Mouse (Mus musculus): Measurements from ENCODE around the gene Ndufaf2. TPM values are rescaled to one million over a fixed set of nuclear protein-coding genes. Genes with fewer than 3 reads are reported as not detected.

Ndufaf2 gene
- total and polyA plus RNA-seq, 3 experiments = 12.4 to 28.8 (median 23.3) TPM

- no peak for DNase-seq
- Histone ChIP-seq H3K4me1 (ENCODE audit: control insufficient read depth, insufficient read depth, low read length) (no peaks in the 10 kb centered on the region), H3K27me3 (ENCODE audit: control insufficient read depth, insufficient read depth, low read length) (no peaks in the 10 kb centered on the region), H3K79me2 (replicated peaks; ENCODE audit: control insufficient read depth, insufficient read depth, low read length) (no peaks in the 10 kb centered on the region), H3K36me3 (ENCODE audit: control insufficient read depth, insufficient read depth, low read length) (no peaks in the 10 kb centered on the region), H3K9ac (ENCODE audit: low read depth, low read length) (no peak overlapping the region), H3K27ac (no peak overlapping the region), H3K4me3 (no peak overlapping the region)
- TF ChIP-seq EP300 (IDR thresholded peaks at IDR 0.05; ENCODE audit: insufficient read depth, low read depth, low read length) = no peak
- no peak for TF ChIP-seq CTCF (IDR thresholded peaks at IDR 0.05)
- WGBS = 81% methylated on average over 4 of the region's 4 CpGs
- intact Hi-C loops (cut with DNase I) = no loop called here
These were observed 150.6 kb downstream of the Ndufaf2 start for GRCm38 (mm10) chr13:108007861-108008260.

- Histone ChIP-seq H3K79me2 (replicated peaks; ENCODE audit: control insufficient read depth, insufficient read depth, low read length) (no peaks in the 10 kb centered on the region), H3K4me1 (ENCODE audit: control insufficient read depth, insufficient read depth, low read length) (no peaks in the 10 kb centered on the region), H3K4me3 (no peak overlapping the region), H3K36me3 (ENCODE audit: control insufficient read depth, insufficient read depth, low read length) (no peaks in the 10 kb centered on the region), H3K27me3 (ENCODE audit: control insufficient read depth, insufficient read depth, low read length) (no peaks in the 10 kb centered on the region), H3K27ac (no peak overlapping the region), H3K9ac (ENCODE audit: low read depth, low read length) (no peak overlapping the region)
- WGBS = 76% methylated on average over 3 of the region's 3 CpGs
- TF ChIP-seq EP300 (IDR thresholded peaks at IDR 0.05; ENCODE audit: insufficient read depth, low read depth, low read length) (no peak), CTCF (IDR thresholded peaks at IDR 0.05) (no peak), POLR2A (IDR thresholded peaks at IDR 0.05; ENCODE audit: insufficient read depth, low read depth, low read length) (no peak)
- no peak for DNase-seq
- intact Hi-C loops (cut with DNase I) = no loop called here
These were observed 162.1 kb downstream of the Ndufaf2 start for GRCm38 (mm10) chr13:107996301-107996700.

GRCm38 (mm10) chr13:107995211-107995610 is 163.2 kb downstream of the Ndufaf2 start:
- no peak overlapping the region for H3K4me3 ChIP-seq
- TF ChIP-seq CTCF (IDR thresholded peaks at IDR 0.05) (no peak), EP300 (IDR thresholded peaks at IDR 0.05; ENCODE audit: insufficient read depth, low read depth, low read length) (no peak), POLR2A (IDR thresholded peaks at IDR 0.05; ENCODE audit: insufficient read depth, low read depth, low read length) (no peak)
- intact Hi-C loops (cut with DNase I) = no loop called here
- no peak for DNase-seq
- H3K4me1 ChIP-seq (ENCODE audit: control insufficient read depth, insufficient read depth, low read length) = no peaks in the 10 kb centered on the region
- H3K36me3 ChIP-seq (ENCODE audit: control insufficient read depth, insufficient read depth, low read length) = no peaks in the 10 kb centered on the region
- no peak overlapping the region for H3K27ac ChIP-seq
- H3K9ac ChIP-seq (ENCODE audit: low read depth, low read length) = no peak overlapping the region
- no peaks in the 10 kb centered on the region for H3K79me2 ChIP-seq (replicated peaks; ENCODE audit: control insufficient read depth, insufficient read depth, low read length)
- no peaks in the 10 kb centered on the region for H3K27me3 ChIP-seq (ENCODE audit: control insufficient read depth, insufficient read depth, low read length)
- 70% methylated on average over 7 of the region's 7 CpGs for WGBS

- H3K4me1 ChIP-seq (ENCODE audit: control insufficient read depth, insufficient read depth, low read length) = no peaks in the 10 kb centered on the region
- DNase-seq = no peak
- H3K36me3 ChIP-seq (ENCODE audit: control insufficient read depth, insufficient read depth, low read length) = no peaks in the 10 kb centered on the region
- no peak overlapping the region for H3K4me3 ChIP-seq
- no peak overlapping the region for H3K9ac ChIP-seq (ENCODE audit: low read depth, low read length)
- no peaks in the 10 kb centered on the region for H3K79me2 ChIP-seq (replicated peaks; ENCODE audit: control insufficient read depth, insufficient read depth, low read length)
- no peaks in the 10 kb centered on the region for H3K27me3 ChIP-seq (ENCODE audit: control insufficient read depth, insufficient read depth, low read length)
- 58% methylated on average over 1 of the region's 1 CpGs for WGBS
- TF ChIP-seq EP300 (IDR thresholded peaks at IDR 0.05; ENCODE audit: insufficient read depth, low read depth, low read length) = no peak
- TF ChIP-seq POLR2A (IDR thresholded peaks at IDR 0.05; ENCODE audit: insufficient read depth, low read depth, low read length) = no peak
- no peak for TF ChIP-seq CTCF (IDR thresholded peaks at IDR 0.05)
- no peak overlapping the region for H3K27ac ChIP-seq
- intact Hi-C loops (cut with DNase I) = no loop called here
These were observed 165.8 kb downstream of the Ndufaf2 start for GRCm38 (mm10) chr13:107992573-107992972.

- Histone ChIP-seq H3K9ac (ENCODE audit: low read depth, low read length) (no peak overlapping the region), H3K27me3 (ENCODE audit: control insufficient read depth, insufficient read depth, low read length) (no peaks in the 10 kb centered on the region), H3K27ac (no peak overlapping the region), H3K4me3 (no peak overlapping the region), H3K79me2 (replicated peaks; ENCODE audit: control insufficient read depth, insufficient read depth, low read length) (no peaks in the 10 kb centered on the region), H3K4me1 (ENCODE audit: control insufficient read depth, insufficient read depth, low read length) (no peaks in the 10 kb centered on the region), H3K36me3 (ENCODE audit: control insufficient read depth, insufficient read depth, low read length) (no peaks in the 10 kb centered on the region)
- 80% methylated on average over 5 of the region's 5 CpGs for WGBS
- DNase-seq = no peak
- intact Hi-C loops (cut with DNase I) = no loop called here
- TF ChIP-seq POLR2A (IDR thresholded peaks at IDR 0.05; ENCODE audit: insufficient read depth, low read depth, low read length) (no peak), EP300 (IDR thresholded peaks at IDR 0.05; ENCODE audit: insufficient read depth, low read depth, low read length) (no peak), CTCF (IDR thresholded peaks at IDR 0.05) (no peak)
These were observed 173.8 kb downstream of the Ndufaf2 start for GRCm38 (mm10) chr13:107984641-107985040.

- Histone ChIP-seq H3K4me3 (no peak overlapping the region), H3K79me2 (replicated peaks; ENCODE audit: control insufficient read depth, insufficient read depth, low read length) (no peaks in the 10 kb centered on the region), H3K4me1 (ENCODE audit: control insufficient read depth, insufficient read depth, low read length) (no peaks in the 10 kb centered on the region), H3K9ac (ENCODE audit: low read depth, low read length) (no peak overlapping the region), H3K36me3 (ENCODE audit: control insufficient read depth, insufficient read depth, low read length) (no peaks in the 10 kb centered on the region), H3K27me3 (ENCODE audit: control insufficient read depth, insufficient read depth, low read length) (no peaks in the 10 kb centered on the region), H3K27ac (no peak overlapping the region)
- DNase-seq = no peak
- no peak for TF ChIP-seq CTCF (IDR thresholded peaks at IDR 0.05)
- no peak for TF ChIP-seq EP300 (IDR thresholded peaks at IDR 0.05; ENCODE audit: insufficient read depth, low read depth, low read length)
- no peak for TF ChIP-seq POLR2A (IDR thresholded peaks at IDR 0.05; ENCODE audit: insufficient read depth, low read depth, low read length)
- intact Hi-C loops (cut with DNase I) = no loop called here
- 84% methylated on average over 5 of the region's 5 CpGs for WGBS
These were observed 174.2 kb downstream of the Ndufaf2 start for GRCm38 (mm10) chr13:107984186-107984585.

Measured in heart, adult 2 months (tissue).